Mouse (Mus musculus): Measurements from ENCODE around the gene Tgfbi. TPM values are rescaled to one million over a fixed set of nuclear protein-coding genes. Genes with fewer than 3 reads are reported as not detected.

Tgfbi gene
- polyA plus RNA-seq, 1 experiment from 2014 or later: 42.9 TPM

DNA sequence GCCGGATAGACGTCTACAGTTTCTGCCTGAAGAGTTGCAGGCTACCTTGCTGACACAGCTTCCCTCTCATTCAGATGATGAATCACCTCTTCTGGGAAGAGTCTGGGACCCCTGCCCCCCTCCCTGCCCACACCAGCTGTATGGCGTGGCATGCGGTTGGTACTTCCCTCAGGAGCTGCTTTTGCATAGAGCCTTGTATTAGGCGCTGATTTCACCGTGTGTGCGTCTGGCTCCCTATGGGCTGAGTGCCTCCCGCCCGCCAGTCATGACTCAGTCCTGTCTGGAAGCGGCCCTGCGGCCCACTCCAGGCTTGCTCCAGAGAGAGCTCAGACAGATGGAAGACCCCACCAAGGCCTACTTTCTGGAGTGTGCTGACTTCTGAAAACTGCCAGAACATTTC, 8.1 kb upstream of the Tgfbi start:
- no peaks in the 10 kb centered on the region for H3K27me3 ChIP-seq (ENCODE audit: insufficient read depth, poor library complexity, severe bottlenecking)
- H3K36me3 ChIP-seq: no peaks in the 10 kb centered on the region
- 42% methylated on average over 11 of the region's 11 CpGs for WGBS
- DNase-seq (ENCODE audit: low spot score): peak; percentile 36
- no peaks in the 10 kb centered on the region for H3K9me3 ChIP-seq
- peak overlapping the region; percentile 80 for H3K27ac ChIP-seq
- peaks cover 34% of the 10 kb centered on the region for H3K4me1 ChIP-seq (replicated peaks)
- no peak overlapping the region for H3K4me3 ChIP-seq

DNA sequence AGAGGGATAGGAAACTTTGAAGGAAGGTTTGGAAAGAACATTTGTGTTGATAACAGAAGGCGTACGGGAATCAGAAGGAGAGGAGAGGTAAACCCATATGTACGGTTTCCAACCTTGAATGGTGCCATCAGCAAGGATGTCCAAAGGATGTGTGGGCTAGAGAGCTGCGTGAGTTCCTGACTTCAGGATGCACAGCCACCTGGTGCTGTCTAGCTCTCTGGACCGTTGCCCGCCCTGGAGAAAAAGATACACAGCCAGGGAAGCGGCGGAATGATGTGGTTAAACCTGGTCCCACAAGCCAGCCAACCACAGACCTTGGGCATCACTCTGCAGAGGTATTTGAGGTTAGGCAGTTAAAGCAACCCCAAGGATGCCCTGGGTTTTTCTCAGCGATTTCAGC, 3.8 kb upstream of the Tgfbi start:
- DNase-seq (ENCODE audit: low spot score): no peak
- Histone ChIP-seq H3K36me3 (no peaks in the 10 kb centered on the region), H3K27me3 (ENCODE audit: insufficient read depth, poor library complexity, severe bottlenecking) (peaks cover 32% of the 10 kb centered on the region), H3K4me3 (no peak overlapping the region), H3K9me3 (no peaks in the 10 kb centered on the region), H3K4me1 (replicated peaks) (peaks cover 43% of the 10 kb centered on the region), H3K27ac (no peak overlapping the region)
- WGBS: 95% methylated on average over 9 of the region's 9 CpGs

DNA sequence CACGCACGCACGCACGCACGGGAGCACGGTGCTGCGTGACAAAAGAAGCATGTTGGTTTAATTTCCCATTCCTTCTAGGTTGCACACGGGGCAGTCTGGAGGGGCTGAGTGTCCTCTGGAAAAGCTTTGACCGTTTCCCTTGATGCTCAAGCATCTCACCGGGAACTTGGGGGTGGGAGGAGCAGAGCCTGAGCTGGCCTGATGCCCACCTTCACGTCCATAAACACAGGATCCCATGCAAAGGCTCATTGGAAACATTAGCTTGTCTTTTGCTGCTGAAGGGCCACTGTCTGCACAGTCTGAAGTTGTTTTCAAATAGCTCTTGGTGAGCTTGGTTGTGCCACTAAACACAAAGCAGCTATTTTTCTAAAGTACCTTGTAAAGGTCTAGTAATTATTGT, 2.6 kb upstream of the Tgfbi start:
- WGBS: 80% methylated on average over 11 of the region's 11 CpGs
- Histone ChIP-seq H3K4me3 (no peak overlapping the region), H3K9me3 (no peaks in the 10 kb centered on the region), H3K27me3 (ENCODE audit: insufficient read depth, poor library complexity, severe bottlenecking) (peaks cover 44% of the 10 kb centered on the region), H3K36me3 (no peaks in the 10 kb centered on the region), H3K4me1 (replicated peaks) (peaks cover 43% of the 10 kb centered on the region), H3K27ac (0 out of 2 replicates have a peak overlapping the region, but pooled peaks have one; percentile 40)
- no peak for DNase-seq (ENCODE audit: low spot score)

DNA sequence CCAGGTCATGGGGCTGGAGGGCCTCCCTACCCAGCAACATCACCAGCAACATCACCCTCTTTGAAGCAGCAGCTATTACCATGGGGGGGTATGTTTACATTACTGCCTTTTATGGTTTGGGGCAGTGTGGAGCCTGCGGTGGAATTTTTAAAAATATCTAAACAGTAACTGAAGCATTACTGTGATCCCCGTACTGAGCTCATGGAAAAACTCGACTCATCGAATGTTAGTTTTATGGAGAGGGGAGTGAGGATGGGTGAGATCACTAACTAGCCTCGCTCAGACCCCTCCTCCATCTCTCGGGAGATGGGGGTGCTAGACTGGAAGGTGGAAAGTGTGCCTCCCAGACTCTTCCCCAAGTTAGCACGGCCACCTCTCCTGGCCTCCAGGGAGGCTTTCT, 2.1 kb upstream of the Tgfbi start:
- DNase-seq (ENCODE audit: low spot score): no peak
- peak overlapping the region; percentile 54; the same call in 1 of the 2 replicates for H3K27ac ChIP-seq
- no peaks in the 10 kb centered on the region for H3K9me3 ChIP-seq
- H3K27me3 ChIP-seq (ENCODE audit: insufficient read depth, poor library complexity, severe bottlenecking): peaks cover 48% of the 10 kb centered on the region
- WGBS: 56% methylated on average over 7 of the region's 7 CpGs
- H3K4me3 ChIP-seq: no peak overlapping the region
- peaks cover 45% of the 10 kb centered on the region for H3K4me1 ChIP-seq (replicated peaks)
- H3K36me3 ChIP-seq: no peaks in the 10 kb centered on the region

DNA sequence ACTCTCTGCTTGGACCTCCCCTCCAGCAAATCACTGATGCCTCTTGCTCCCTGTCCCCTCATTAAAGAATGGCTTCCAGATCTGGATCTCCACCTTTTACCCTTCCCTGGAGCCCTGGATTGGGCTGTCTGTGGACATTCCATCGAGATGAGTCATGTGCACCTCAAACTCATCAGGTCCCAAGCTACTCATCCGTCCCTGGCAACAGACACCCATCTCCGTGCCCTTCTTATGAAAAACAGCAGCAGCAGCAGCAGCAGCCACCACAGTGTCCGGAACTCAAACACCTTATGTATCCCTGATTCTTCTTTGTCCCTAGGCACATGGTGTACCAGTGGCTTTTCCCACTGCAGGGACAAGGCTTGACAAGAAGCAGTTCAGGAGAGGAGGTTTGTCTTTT, 1.5 kb upstream of the Tgfbi start:
- 83% methylated on average over 4 of the region's 4 CpGs for WGBS
- Histone ChIP-seq H3K4me3 (no peak overlapping the region), H3K36me3 (no peaks in the 10 kb centered on the region), H3K27me3 (ENCODE audit: insufficient read depth, poor library complexity, severe bottlenecking) (peaks cover 53% of the 10 kb centered on the region), H3K9me3 (no peaks in the 10 kb centered on the region), H3K27ac (peak overlapping the region; percentile 54; the same call in 1 of the 2 replicates), H3K4me1 (replicated peaks) (peaks cover 51% of the 10 kb centered on the region)
- DNase-seq (ENCODE audit: low spot score): no peak

DNA sequence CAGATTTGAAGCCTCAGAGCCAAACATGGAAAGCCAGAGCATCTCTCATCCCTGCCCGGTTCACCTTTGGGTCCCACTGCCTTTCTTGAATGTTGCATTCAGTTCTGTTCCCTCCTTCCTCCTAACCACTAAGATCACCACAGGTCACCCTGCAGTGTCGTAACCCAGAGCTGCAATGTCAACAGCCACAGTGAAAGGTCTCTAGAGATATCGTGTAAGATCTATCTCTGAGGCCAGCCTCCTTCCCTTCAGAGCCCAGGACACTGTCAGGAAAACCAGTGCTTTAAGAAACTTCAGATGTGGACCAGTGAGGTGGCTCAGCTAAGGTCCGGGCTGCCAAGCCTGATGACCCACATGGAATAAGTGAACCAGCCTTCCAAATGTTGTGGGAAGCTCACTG, 1.8 kb downstream of the Tgfbi start:
- peaks cover 66% of the 10 kb centered on the region for H3K27me3 ChIP-seq (ENCODE audit: insufficient read depth, poor library complexity, severe bottlenecking)
- H3K36me3 ChIP-seq: no peaks in the 10 kb centered on the region
- peak overlapping the region; percentile 67; the same call in 1 of the 2 replicates for H3K4me3 ChIP-seq
- H3K4me1 ChIP-seq (replicated peaks): peaks cover 82% of the 10 kb centered on the region
- no peak for DNase-seq (ENCODE audit: low spot score)
- H3K9me3 ChIP-seq: no peaks in the 10 kb centered on the region
- 65% methylated on average over 4 of the region's 4 CpGs for WGBS
- H3K27ac ChIP-seq: peak overlapping the region; percentile 62

DNA sequence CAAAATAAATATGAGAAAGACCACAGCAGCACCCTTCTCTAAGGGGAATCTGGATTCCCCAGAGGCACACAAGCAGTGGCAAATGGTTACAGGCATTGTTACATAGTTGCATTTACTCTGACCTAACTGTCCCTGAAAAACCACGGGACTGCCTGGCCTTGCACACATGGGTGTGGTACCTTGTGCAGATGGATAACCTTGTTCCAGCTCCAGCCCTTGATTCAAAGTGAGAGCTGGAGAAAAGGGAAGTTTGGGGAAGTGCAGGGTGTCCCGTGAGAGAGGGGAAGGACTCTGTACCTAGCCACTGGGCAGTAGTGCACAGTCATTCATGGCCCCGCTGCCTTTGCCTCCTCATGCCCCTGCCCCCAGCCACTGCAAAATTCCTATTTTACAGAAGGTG, 2.4 kb downstream of the Tgfbi start:
- peaks cover 66% of the 10 kb centered on the region for H3K27me3 ChIP-seq (ENCODE audit: insufficient read depth, poor library complexity, severe bottlenecking)
- no peak for DNase-seq (ENCODE audit: low spot score)
- no peak overlapping the region for H3K4me3 ChIP-seq
- H3K27ac ChIP-seq: peak overlapping the region; percentile 62
- no peaks in the 10 kb centered on the region for H3K9me3 ChIP-seq
- H3K4me1 ChIP-seq (replicated peaks): peaks cover 86% of the 10 kb centered on the region
- WGBS: 50% methylated on average over 3 of the region's 3 CpGs
- H3K36me3 ChIP-seq: no peaks in the 10 kb centered on the region

DNA sequence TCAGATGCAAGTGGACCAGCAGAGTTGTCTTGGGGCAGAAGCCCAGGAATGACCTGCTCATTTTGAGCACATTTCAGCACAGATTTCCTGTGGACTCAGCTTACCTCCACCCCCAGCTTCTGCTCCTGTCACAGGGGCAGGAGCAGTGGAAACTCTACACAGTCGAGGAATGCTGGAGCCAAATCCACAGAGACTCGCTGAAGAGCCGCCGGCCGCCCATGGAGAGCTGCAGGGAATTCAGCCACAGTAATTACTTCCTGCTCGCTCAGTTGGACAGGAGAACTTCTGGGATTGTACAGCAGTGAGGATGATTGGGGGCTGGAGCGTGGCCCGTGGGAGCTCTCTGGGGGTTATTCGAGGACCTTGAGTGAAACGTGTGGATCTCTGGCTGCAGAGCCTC, 3.0 kb downstream of the Tgfbi start:
- 0 out of 2 replicates have a peak overlapping the region, but pooled peaks have one; percentile 1 for H3K4me3 ChIP-seq
- peaks cover 86% of the 10 kb centered on the region for H3K4me1 ChIP-seq (replicated peaks)
- no peaks in the 10 kb centered on the region for H3K9me3 ChIP-seq
- peak overlapping the region; percentile 62 for H3K27ac ChIP-seq
- H3K36me3 ChIP-seq: no peaks in the 10 kb centered on the region
- peaks cover 68% of the 10 kb centered on the region for H3K27me3 ChIP-seq (ENCODE audit: insufficient read depth, poor library complexity, severe bottlenecking)
- no peak for DNase-seq (ENCODE audit: low spot score)
- 18% methylated on average over 10 of the region's 10 CpGs for WGBS

DNA sequence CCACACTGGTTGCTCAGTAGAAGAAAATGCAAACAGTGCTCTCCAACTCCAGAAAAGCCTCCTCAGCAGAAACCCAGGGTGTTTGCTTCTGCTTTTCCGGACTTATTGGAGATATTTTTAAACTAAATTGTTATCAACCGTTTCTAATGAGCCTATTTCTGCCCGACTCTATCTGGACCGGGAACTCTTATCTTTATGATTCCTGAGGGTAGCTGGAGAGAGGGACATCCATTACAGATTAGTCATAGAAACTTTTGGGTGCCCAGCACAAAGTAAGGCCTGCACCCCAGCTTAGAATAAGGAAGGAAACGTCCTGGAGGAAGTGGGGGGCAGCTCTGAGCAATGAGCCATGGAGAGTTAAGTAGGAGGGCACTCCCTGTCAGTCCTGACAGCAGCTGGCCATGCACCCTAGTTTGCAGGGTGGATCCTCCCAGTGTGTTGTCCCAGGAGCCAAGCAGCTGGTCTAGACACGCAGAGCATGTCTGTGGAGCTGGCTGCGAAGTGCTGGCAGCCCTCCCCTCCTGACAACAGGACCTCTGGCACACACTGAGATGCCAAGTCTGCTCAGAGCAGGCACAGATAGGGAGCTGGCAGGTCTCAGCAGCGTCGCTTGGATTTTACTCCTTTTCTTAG, 4.2 kb downstream of the Tgfbi start:
- no peak overlapping the region for H3K4me3 ChIP-seq
- no peaks in the 10 kb centered on the region for H3K36me3 ChIP-seq
- peaks cover 81% of the 10 kb centered on the region for H3K4me1 ChIP-seq (replicated peaks)
- H3K27ac ChIP-seq: peak overlapping the region; percentile 71
- no peak for DNase-seq (ENCODE audit: low spot score)
- peaks cover 57% of the 10 kb centered on the region for H3K27me3 ChIP-seq (ENCODE audit: insufficient read depth, poor library complexity, severe bottlenecking)
- H3K9me3 ChIP-seq: no peaks in the 10 kb centered on the region
- 76% methylated on average over 9 of the region's 9 CpGs for WGBS

DNA sequence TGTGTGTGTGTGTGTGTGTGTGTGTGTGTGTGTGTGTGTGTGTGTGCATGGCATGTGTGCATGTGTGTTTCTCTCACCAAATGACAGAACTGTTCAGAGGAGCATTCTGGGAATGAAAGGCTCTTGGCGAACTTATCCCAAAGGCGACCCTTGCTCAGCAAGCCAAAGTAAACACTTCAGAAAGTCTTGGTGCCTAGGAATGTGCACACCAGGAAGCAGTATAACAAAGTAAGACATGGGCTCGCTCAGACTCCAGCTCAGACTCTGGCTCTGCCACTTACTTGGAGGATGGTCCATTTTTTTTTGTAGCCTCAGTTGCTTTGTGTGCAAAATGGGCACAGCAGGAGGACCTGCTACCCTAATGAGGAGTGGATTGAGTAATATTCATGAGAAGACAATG, 5.4 kb downstream of the Tgfbi start:
- 63% methylated on average over 3 of the region's 3 CpGs for WGBS
- no peak for DNase-seq (ENCODE audit: low spot score)
- no peak overlapping the region for H3K4me3 ChIP-seq
- H3K27me3 ChIP-seq (ENCODE audit: insufficient read depth, poor library complexity, severe bottlenecking): peaks cover 47% of the 10 kb centered on the region
- H3K4me1 ChIP-seq (replicated peaks): peaks cover 70% of the 10 kb centered on the region
- no peak overlapping the region for H3K27ac ChIP-seq
- no peaks in the 10 kb centered on the region for H3K9me3 ChIP-seq
- H3K36me3 ChIP-seq: no peaks in the 10 kb centered on the region

DNA sequence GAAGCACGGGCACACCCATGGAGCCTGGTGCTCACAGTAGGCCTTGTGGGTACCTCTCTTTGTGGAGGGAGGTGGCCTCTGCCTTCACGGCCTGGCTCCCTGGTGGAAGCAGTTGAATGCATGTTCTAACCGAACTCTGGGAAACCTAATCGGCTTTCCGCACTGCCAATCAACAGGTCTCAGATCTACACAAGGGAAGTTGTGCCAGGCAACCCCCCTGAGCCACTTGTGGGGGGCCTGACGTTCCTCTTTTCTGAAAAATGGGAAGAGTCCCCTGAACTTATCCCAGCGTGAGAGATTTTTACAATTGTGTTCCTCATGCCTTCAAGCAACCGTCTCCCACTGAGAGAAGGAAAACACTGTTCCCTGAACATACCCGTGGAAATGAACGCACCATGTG, 5.9 kb downstream of the Tgfbi start:
- peaks cover 42% of the 10 kb centered on the region for H3K27me3 ChIP-seq (ENCODE audit: insufficient read depth, poor library complexity, severe bottlenecking)
- no peak overlapping the region for H3K4me3 ChIP-seq
- WGBS: 55% methylated on average over 10 of the region's 10 CpGs
- no peak for DNase-seq (ENCODE audit: low spot score)
- H3K36me3 ChIP-seq: no peaks in the 10 kb centered on the region; the same call in 1 of the 2 replicates
- H3K4me1 ChIP-seq (replicated peaks): peaks cover 65% of the 10 kb centered on the region
- no peaks in the 10 kb centered on the region for H3K9me3 ChIP-seq
- H3K27ac ChIP-seq: no peak overlapping the region

DNA sequence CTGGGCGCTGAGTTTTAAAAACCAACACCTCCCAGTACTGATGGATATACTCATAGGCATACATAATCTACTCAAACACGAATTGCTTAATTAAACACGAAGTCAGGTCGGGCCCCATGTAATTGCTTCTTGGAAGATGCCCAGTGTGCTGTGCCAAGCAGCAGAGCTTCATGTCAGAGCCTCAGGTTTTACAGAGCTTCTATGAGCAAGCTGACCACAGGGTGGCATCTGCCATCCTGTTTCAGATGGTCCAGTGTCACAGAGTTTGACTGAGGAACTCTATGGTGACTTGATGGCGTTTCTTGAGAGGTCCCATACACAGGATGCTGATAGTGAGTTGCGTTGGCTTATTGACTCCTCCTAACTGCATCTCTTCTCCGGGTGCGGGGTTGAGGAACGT, 6.5 kb downstream of the Tgfbi start:
- 87% methylated on average over 9 of the region's 9 CpGs for WGBS
- Histone ChIP-seq H3K27me3 (ENCODE audit: insufficient read depth, poor library complexity, severe bottlenecking) (peaks cover 36% of the 10 kb centered on the region), H3K36me3 (no peaks in the 10 kb centered on the region; the same call in 1 of the 2 replicates), H3K9me3 (no peaks in the 10 kb centered on the region), H3K4me1 (replicated peaks) (peaks cover 59% of the 10 kb centered on the region), H3K27ac (peak overlapping the region; percentile 29; the same call in 1 of the 2 replicates), H3K4me3 (no peak overlapping the region)
- no peak for DNase-seq (ENCODE audit: low spot score)

DNA sequence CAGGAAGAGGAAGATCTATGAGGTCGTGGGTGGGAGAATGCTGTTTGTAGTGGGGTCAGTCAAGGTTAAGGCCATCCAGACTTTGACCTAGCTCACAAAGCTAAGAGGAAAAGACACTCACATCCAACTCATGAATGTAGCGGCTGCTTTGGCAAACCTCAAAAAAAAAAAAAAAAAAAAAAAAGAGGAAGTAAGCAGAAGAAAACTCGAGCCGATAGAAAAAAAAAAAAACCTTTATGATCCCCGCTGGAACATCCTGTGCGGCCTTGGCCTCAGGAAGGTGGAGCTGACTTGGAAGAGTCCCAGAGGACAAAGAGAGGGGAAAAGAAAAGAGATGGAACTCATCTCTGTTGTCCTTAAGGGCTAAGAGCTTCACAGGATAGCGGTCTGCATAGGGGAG, 7.1 kb downstream of the Tgfbi start:
- WGBS: 68% methylated on average over 7 of the region's 7 CpGs
- Histone ChIP-seq H3K4me1 (replicated peaks) (peaks cover 54% of the 10 kb centered on the region), H3K36me3 (no peaks in the 10 kb centered on the region; the same call in 1 of the 2 replicates)

More for the DNA sequence above, 7.1 kb downstream of the Tgfbi start:
- DNase-seq (ENCODE audit: low spot score): no peak
- Histone ChIP-seq H3K9me3 (no peaks in the 10 kb centered on the region), H3K4me3 (no peak overlapping the region), H3K27me3 (ENCODE audit: insufficient read depth, poor library complexity, severe bottlenecking) (peaks cover 30% of the 10 kb centered on the region), H3K27ac (peak overlapping the region; percentile 29; the same call in 1 of the 2 replicates)

Data from hindbrain, embryonic 10.5 days (tissue).